Mouse (Mus musculus) adrenal gland, adult 2 months (tissue): ENCODE measurements around the gene Avpr1b. TPM values are rescaled to one million over a fixed set of nuclear protein-coding genes. Genes with fewer than 3 reads are reported as not detected.
A peak's percentile ranks its signal among the peaks of the same experiment; 100 is the strongest.

Experiments used
- DNase-seq: peaks from one replicate; pipeline ENCODE4 v3.0.0; 2021
- long read RNA-seq: library from polyadenylated mRNA; stranded (forward); transcript quantifications from one replicate; pipeline ENCODE4 v2.0.0, GENCODE M21; 2021
- polyA plus RNA-seq: library from polyadenylated mRNA; depleted of rRNA; stranded (reverse); fragments of >200 nt; gene quantifications from 2 replicates; pipeline ENCODE4 v1.2.3, GENCODE M21; 2012; rRNA removed
- total RNA-seq, 2 experiments: library from RNA; stranded (reverse); gene quantifications; 2 replicates each; pipeline ENCODE4 v1.2.3; 2021

The Avpr1b gene
- not detected for total RNA-seq
- not detected in 2 replicates for polyA plus RNA-seq
- long read RNA-seq: 0 reads

- DNase-seq: no peak
These were observed at the start of gene Avpr1b for GRCm38 (mm10) chr1:131598905-131599304. Gene Avpr1b, plus strand, starts transcription at chr1:131599239.

- DNase-seq: no peak
These were observed 47.1 kb upstream of the Avpr1b start for GRCm38 (mm10) chr1:131551956-131552355.

- no peak for DNase-seq
These were observed 45.6 kb upstream of the Avpr1b start for GRCm38 (mm10) chr1:131553428-131553827.

- DNase-seq: peak; percentile 76
These were observed 43.8 kb upstream of the Avpr1b start for GRCm38 (mm10) chr1:131555042-131555812.

- DNase-seq: no peak
These were observed 38.5 kb upstream of the Avpr1b start for GRCm38 (mm10) chr1:131560500-131560899.

GRCm38 (mm10) chr1:131562081-131562480 is 37.0 kb upstream of the Avpr1b start:
- no peak for DNase-seq

- DNase-seq: peak; percentile 5
These were observed 33.0 kb upstream of the Avpr1b start for GRCm38 (mm10) chr1:131566056-131566455.

GRCm38 (mm10) chr1:131569721-131570120 is 29.3 kb upstream of the Avpr1b start:
- DNase-seq: no peak

- DNase-seq: no peak
These were observed 28.6 kb upstream of the Avpr1b start for GRCm38 (mm10) chr1:131570391-131570790.

GRCm38 (mm10) chr1:131573721-131574120 is 25.3 kb upstream of the Avpr1b start:
- DNase-seq: no peak

GRCm38 (mm10) chr1:131578943-131579680 is 19.9 kb upstream of the Avpr1b start:
- DNase-seq: no peak

- DNase-seq: no peak
These were observed 18.6 kb upstream of the Avpr1b start for GRCm38 (mm10) chr1:131580389-131580788.

GRCm38 (mm10) chr1:131583598-131583997 is 15.4 kb upstream of the Avpr1b start:
- no peak for DNase-seq

- peak; percentile 62 for DNase-seq
These were observed 12.2 kb upstream of the Avpr1b start for GRCm38 (mm10) chr1:131586836-131587235.

- no peak for DNase-seq
These were observed 1.3 kb downstream of the Avpr1b start for GRCm38 (mm10) chr1:131600314-131600713.

- no peak for DNase-seq
These were observed 7.7 kb downstream of the Avpr1b start for GRCm38 (mm10) chr1:131606719-131607118.

- no peak for DNase-seq
These were observed 13.6 kb downstream of the Avpr1b start for GRCm38 (mm10) chr1:131612556-131613155.

GRCm38 (mm10) chr1:131613361-131614133 is 14.5 kb downstream of the Avpr1b start:
- DNase-seq: peak; percentile 60

GRCm38 (mm10) chr1:131614641-131615040 is 15.6 kb downstream of the Avpr1b start:
- no peak for DNase-seq

GRCm38 (mm10) chr1:131616131-131616530 is 17.1 kb downstream of the Avpr1b start:
- no peak for DNase-seq

GRCm38 (mm10) chr1:131616546-131617220 is 17.6 kb downstream of the Avpr1b start:
- DNase-seq: no peak
